Mouse (Mus musculus) midbrain, embryonic 14.5 days (tissue): ENCODE data around the gene Eml2. TPM values are rescaled to one million over a fixed set of nuclear protein-coding genes. Genes with fewer than 3 reads are reported as not detected.

Experiments used
- ATAC-seq: fragments of 200-750 bp; cut with Nextera tagmentation; 2 replicates; pipeline ENCODE4 v1.8.0; 2017; ENCODE audit warnings: moderate number of reproducible peaks, moderate library complexity; ENCODE audit not compliant: low FRiP score, low TSS enrichment
- DNase-seq: peaks from one replicate; pipeline ENCODE4 v3.0.0-alpha.2; 2015
- H3K27ac ChIP-seq: fragments of 300-500 bp; sonication (generic); replicated peaks from 2 replicates; pipeline ENCODE4 v1.5.1; 2014; ENCODE audit warnings: mild to moderate bottlenecking, low read depth, low read length, moderate library complexity
- H3K27me3 ChIP-seq: fragments of 300-500 bp; sonication (generic); 2 replicates; pipeline ENCODE4 v1.6.1; 2014; ENCODE audit warnings: low read length, control low read depth, mixed read lengths; ENCODE audit not compliant: control insufficient read depth, insufficient read depth
- H3K36me3 ChIP-seq: fragments of 300-500 bp; sonication (generic); 2 replicates; pipeline ENCODE4 v1.6.1; 2014; ENCODE audit warnings: low read length, control low read depth; ENCODE audit not compliant: control insufficient read depth, insufficient read depth
- H3K4me1 ChIP-seq: fragments of 300-500 bp; sonication (generic); 2 replicates; pipeline ENCODE4 v1.6.1; 2014; ENCODE audit warnings: mild to moderate bottlenecking, antibody characterized with exemption, low read length, control low read depth; ENCODE audit not compliant: control insufficient read depth, insufficient read depth
- H3K4me2 ChIP-seq: fragments of 300-500 bp; sonication (generic); 2 replicates; pipeline ENCODE4 v1.6.1; 2014; ENCODE audit warnings: mild to moderate bottlenecking, low read length, moderate library complexity
- H3K4me3 ChIP-seq: fragments of 300-500 bp; sonication (generic); replicated peaks from 2 replicates; pipeline ENCODE4 v1.5.1; 2014; ENCODE audit warnings: low read depth, low read length
- H3K9ac ChIP-seq: fragments of 300-500 bp; sonication (generic); replicated peaks from 2 replicates; pipeline ENCODE4 v1.6.1; 2014; ENCODE audit warnings: mild to moderate bottlenecking, low read length, moderate library complexity
- H3K9me3 ChIP-seq: fragments of 300-500 bp; sonication (generic); 2 replicates; pipeline ENCODE4 v1.6.1; 2016; ENCODE audit warnings: low read length, control low read depth, mixed read lengths; ENCODE audit not compliant: control insufficient read depth
- WGBS: fragments of 180-500 bp; shearing (Covaris S2); extraction: QIAGEN DNeasy Blood & Tissue Kit; methylation state at CpG from one replicate; pipeline ENCODE4 v1.1.7; 2014; 5-methylcytosine and 5-hydroxymethylcytosine counted together
- polyA plus RNA-seq: library from polyadenylated mRNA; unstranded; fragments of >200 nt; fragmentation: Nextera tagmentation; extraction: Ambion mirVana; gene quantifications from 2 replicates; pipeline ENCODE4 v1.2.1, GENCODE M21; 2014

Eml2 gene
- polyA plus RNA-seq, 1 experiment from 2014 or later: 2.6 TPM

DNA sequence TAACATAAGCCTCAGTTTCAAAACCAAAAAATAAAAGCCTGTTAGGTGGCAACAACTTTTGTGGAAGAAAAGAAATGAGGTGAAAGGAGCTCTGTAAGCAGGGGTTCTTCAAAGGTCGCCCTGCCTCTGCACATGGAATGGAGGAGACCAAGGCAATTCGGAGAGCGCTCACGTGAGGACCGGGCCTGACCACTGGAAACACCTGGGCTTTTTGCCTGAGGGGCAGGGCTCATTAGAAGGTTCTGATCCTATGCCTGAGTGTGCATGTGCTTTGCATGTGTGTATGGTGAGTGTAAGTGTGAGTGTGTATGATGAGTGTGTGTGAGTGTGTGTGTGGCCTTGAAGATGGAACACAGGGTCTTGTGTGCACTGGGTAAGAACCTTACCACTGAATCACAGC, 54.7 kb downstream of the Eml2 start:
- no peak overlapping the region for H3K27ac ChIP-seq
- H3K9ac ChIP-seq: no peak overlapping the region
- no peak for DNase-seq
- no peak overlapping the region for H3K4me3 ChIP-seq
- 95% methylated on average over 5 of the region's 5 CpGs for WGBS
- peaks cover 19% of the 10 kb centered on the region for H3K4me1 ChIP-seq
- H3K9me3 ChIP-seq: no peaks in the 10 kb centered on the region
- peaks cover 8% of the 10 kb centered on the region for H3K36me3 ChIP-seq
- no peak overlapping the region for H3K4me2 ChIP-seq
- ATAC-seq: no peak
- H3K27me3 ChIP-seq: no peaks in the 10 kb centered on the region

- no peaks in the 10 kb centered on the region for H3K27me3 ChIP-seq
- H3K36me3 ChIP-seq: peaks cover 8% of the 10 kb centered on the region
- H3K9ac ChIP-seq: no peak overlapping the region
- H3K9me3 ChIP-seq: no peaks in the 10 kb centered on the region
- H3K4me3 ChIP-seq: no peak overlapping the region
- no peak overlapping the region for H3K27ac ChIP-seq
- WGBS: 87% methylated on average over 3 of the region's 3 CpGs
- H3K4me1 ChIP-seq: peaks cover 16% of the 10 kb centered on the region
- no peak for DNase-seq
- no peak for ATAC-seq
- H3K4me2 ChIP-seq: no peak overlapping the region
These were observed 55.6 kb downstream of the Eml2 start for GRCm38 (mm10) chr7:19231849-19232248.

DNA sequence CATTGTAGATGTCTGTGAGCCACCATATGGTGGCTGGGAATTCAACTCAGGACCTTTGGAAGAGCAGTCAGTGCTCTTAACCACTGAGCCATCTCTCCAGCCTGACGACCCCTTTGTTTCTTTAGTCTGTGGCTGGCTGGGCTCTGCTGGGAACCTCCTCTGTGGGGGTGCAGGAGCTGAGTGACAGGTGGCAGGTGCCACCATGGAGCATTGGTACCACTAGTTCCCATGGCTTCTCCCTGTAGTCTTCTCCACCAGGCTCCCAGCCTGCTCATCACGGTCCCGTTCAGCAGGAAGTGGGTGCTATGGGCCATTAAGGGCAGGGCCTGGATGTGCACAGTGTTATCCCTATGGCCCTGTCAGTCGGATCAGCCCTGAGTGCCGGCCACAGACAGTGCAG, 58.4 kb downstream of the Eml2 start:
- ATAC-seq (no peak), DNase-seq (no peak)
- Histone ChIP-seq H3K27ac (no peak overlapping the region), H3K36me3 (peaks cover 8% of the 10 kb centered on the region), H3K4me1 (peaks cover 5% of the 10 kb centered on the region), H3K27me3 (no peaks in the 10 kb centered on the region), H3K9ac (no peak overlapping the region), H3K4me3 (no peak overlapping the region), H3K4me2 (no peak overlapping the region), H3K9me3 (no peaks in the 10 kb centered on the region)
- WGBS: 84% methylated on average over 5 of the region's 5 CpGs

DNA sequence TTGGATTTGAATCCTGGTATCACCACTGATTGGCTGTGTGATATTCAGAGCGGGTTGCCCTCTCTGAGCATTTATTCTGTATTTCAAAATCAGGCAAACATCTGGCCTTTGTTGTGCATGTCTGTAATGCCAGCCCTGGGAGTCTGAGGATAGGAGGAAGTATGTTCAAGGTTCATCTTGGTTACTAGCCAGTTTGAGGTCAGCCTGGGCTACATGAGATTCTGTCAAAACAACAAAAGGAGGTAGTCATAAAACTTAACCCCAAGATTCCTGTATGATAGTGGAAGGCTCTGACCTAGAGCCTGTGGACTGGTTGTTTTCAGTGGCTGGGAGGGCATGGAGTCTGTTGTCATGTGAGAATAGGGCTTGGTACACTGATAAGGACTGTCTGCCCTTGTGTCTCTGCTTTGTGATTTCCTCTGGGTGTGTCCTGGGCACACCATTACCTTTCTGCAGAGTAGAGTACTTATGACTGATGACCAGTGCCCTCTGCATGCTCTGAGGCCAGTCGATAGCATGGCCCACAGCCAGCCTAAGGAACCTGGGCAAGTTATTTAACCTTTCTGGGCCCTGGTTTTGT, 59.0 kb downstream of the Eml2 start:
- no peak overlapping the region for H3K9ac ChIP-seq
- no peaks in the 10 kb centered on the region for H3K4me1 ChIP-seq
- peaks cover 8% of the 10 kb centered on the region for H3K36me3 ChIP-seq
- H3K27ac ChIP-seq: no peak overlapping the region
- DNase-seq (no peak), ATAC-seq (no peak)
- no peak overlapping the region for H3K4me2 ChIP-seq
- WGBS: 96% methylated on average over 2 of the region's 2 CpGs
- no peaks in the 10 kb centered on the region for H3K27me3 ChIP-seq
- no peaks in the 10 kb centered on the region for H3K9me3 ChIP-seq
- no peak overlapping the region for H3K4me3 ChIP-seq

- no peaks in the 10 kb centered on the region for H3K9me3 ChIP-seq
- H3K4me1 ChIP-seq: no peaks in the 10 kb centered on the region
- H3K4me3 ChIP-seq: no peak overlapping the region
- 82% methylated on average over 2 of the region's 2 CpGs for WGBS
- ATAC-seq: no peak
- H3K9ac ChIP-seq: no peak overlapping the region
- H3K4me2 ChIP-seq: no peak overlapping the region
- H3K27ac ChIP-seq: no peak overlapping the region
- no peak for DNase-seq
- H3K36me3 ChIP-seq: peaks cover under 1% of the 10 kb centered on the region; the same call in 1 of the 2 replicates
- H3K27me3 ChIP-seq: no peaks in the 10 kb centered on the region
These were observed 60.2 kb downstream of the Eml2 start for GRCm38 (mm10) chr7:19236411-19236810.

DNA sequence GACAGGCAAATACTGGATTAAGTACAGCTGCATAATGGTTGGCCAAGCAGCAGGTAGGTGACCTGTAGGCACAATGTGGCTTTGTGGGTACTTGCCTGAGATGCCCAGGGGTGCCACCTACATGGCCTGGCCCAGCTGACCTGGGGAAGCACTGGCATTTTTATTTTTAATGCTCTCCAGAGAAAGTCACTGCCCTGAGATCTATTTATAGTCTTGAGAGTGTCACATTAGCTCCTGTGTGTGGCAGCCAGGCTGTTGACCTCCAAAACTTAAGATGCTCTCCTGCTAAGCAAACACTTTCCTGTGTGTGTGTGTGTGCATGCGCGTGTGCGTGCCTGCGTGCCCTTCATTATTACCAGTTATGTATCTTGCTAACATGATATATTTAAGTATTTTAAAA, 62.1 kb downstream of the Eml2 start:
- Histone ChIP-seq H3K9ac (no peak overlapping the region), H3K36me3 (no peaks in the 10 kb centered on the region)
- over 99% methylated on average over 4 of the region's 4 CpGs for WGBS

DNA sequence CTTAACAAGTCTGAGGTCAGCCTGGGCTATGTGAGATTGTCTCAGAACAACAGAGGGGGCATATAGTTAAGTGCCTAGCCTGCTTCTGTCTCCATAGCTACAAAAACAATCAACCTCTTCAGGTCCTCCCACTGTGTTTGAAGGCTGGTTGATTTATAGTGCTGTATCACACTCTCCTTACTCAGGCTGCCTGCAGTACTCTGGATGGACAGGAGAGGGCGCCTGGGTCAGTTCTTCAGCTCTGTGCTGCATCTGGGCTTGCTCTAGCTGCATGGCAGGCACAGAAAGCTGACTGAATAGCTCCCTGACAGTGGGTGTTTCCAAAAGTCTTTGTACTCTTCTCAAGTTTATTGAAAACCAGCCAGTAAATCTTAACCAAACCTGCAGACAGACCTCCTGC, 63.2 kb downstream of the Eml2 start:
- H3K36me3 ChIP-seq: no peaks in the 10 kb centered on the region
- H3K4me1 ChIP-seq: no peaks in the 10 kb centered on the region
- no peak overlapping the region for H3K27ac ChIP-seq
- H3K4me2 ChIP-seq: no peak overlapping the region
- 0% methylated on average over 1 of the region's 1 CpGs for WGBS
- H3K9ac ChIP-seq: no peak overlapping the region
- H3K4me3 ChIP-seq: no peak overlapping the region
- ATAC-seq (peak; percentile 81), DNase-seq (peak; percentile 92)
- no peaks in the 10 kb centered on the region for H3K27me3 ChIP-seq
- no peaks in the 10 kb centered on the region for H3K9me3 ChIP-seq

More for the DNA sequence above, 62.1 kb downstream of the Eml2 start:
- Histone ChIP-seq H3K9me3 (no peaks in the 10 kb centered on the region), H3K4me1 (no peaks in the 10 kb centered on the region), H3K27me3 (no peaks in the 10 kb centered on the region), H3K4me3 (no peak overlapping the region), H3K4me2 (no peak overlapping the region), H3K27ac (no peak overlapping the region)
- ATAC-seq: no peak
- DNase-seq: no peak

GRCm38 (mm10) chr7:19239986-19240385, 63.8 kb downstream of the Eml2 start:
- Histone ChIP-seq H3K4me2 (no peak overlapping the region), H3K27ac (no peak overlapping the region), H3K9me3 (no peaks in the 10 kb centered on the region), H3K4me3 (no peak overlapping the region), H3K4me1 (no peaks in the 10 kb centered on the region), H3K9ac (no peak overlapping the region), H3K36me3 (peaks cover 4% of the 10 kb centered on the region), H3K27me3 (no peaks in the 10 kb centered on the region)
- DNase-seq (no peak), ATAC-seq (no peak)
- 65% methylated on average over 4 of the region's 4 CpGs for WGBS

DNA sequence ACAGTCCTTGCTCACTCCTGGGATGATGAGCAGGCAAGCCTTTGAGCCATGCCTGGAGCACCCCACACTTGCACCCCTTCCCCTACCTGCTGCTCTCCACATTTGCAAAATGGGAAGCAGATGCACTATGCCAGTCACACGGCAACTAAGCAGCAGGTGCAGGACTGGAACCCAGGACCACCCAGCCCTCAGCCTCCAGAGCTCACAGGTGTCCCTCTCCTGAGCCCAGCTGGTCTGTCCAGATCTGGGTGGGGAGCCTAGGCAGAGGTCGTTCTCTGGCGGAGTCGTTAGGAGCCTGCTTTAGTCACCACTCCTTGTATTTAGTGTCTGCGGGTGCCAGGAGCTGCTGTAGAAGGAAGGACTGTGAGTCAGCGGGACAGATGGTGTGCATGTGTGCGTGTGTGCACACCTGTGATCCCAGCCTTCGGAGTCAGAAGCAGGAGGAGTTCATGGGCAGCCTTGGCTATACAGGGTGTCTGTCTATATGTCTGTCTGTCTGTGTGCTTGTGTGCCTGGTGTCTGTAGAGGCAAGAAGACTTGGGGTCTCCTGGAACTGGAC, 64.8 kb downstream of the Eml2 start:
- H3K27ac ChIP-seq: no peak overlapping the region
- no peaks in the 10 kb centered on the region for H3K27me3 ChIP-seq
- H3K4me1 ChIP-seq: no peaks in the 10 kb centered on the region
- no peak for DNase-seq
- ATAC-seq: no peak
- H3K4me2 ChIP-seq: no peak overlapping the region
- peaks cover 13% of the 10 kb centered on the region for H3K36me3 ChIP-seq
- 92% methylated on average over 8 of the region's 8 CpGs for WGBS
- H3K9ac ChIP-seq: no peak overlapping the region
- no peaks in the 10 kb centered on the region for H3K9me3 ChIP-seq
- no peak overlapping the region for H3K4me3 ChIP-seq
